Mouse (Mus musculus): Measurements from ENCODE around the gene Ctf1. TPM values are rescaled to one million over a fixed set of nuclear protein-coding genes. Genes with fewer than 3 reads are reported as not detected.
A peak's percentile ranks its signal among the peaks of the same experiment; 100 is the strongest.

Ctf1 gene
- polyA plus RNA-seq, 1 experiment = not detected

DNA sequence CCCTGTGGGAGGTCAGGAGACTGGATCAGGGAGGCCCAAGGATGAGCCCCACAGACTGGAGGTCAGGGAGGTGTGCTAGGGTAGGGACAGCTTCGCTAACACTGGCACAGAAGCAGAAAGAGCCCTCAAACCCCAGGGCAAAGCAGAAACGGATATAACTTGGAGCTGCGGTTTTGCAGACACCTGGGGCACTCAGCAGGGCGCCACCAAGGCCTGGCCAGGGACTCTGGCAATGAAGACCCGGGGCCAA, 4.7 kb upstream of the Ctf1 start:
- TF ChIP-seq GATA1 (IDR thresholded peaks at IDR 0.05; ENCODE audit: borderline replicate concordance, low read length) = no peak
- no peak for TF ChIP-seq FLI1 (IDR thresholded peaks at IDR 0.05; ENCODE audit: low read length)
- peaks cover 35% of the 10 kb centered on the region for H3K4me1 ChIP-seq
- peaks cover 34% of the 10 kb centered on the region for H3K36me3 ChIP-seq (replicated peaks; ENCODE audit: low read length)
- H3K27me3 ChIP-seq (replicated peaks) = peaks cover 16% of the 10 kb centered on the region
- no peaks in the 10 kb centered on the region for H3K9me3 ChIP-seq
- peak overlapping the region; percentile 95 for H3K4me3 ChIP-seq (replicated peaks)

DNA sequence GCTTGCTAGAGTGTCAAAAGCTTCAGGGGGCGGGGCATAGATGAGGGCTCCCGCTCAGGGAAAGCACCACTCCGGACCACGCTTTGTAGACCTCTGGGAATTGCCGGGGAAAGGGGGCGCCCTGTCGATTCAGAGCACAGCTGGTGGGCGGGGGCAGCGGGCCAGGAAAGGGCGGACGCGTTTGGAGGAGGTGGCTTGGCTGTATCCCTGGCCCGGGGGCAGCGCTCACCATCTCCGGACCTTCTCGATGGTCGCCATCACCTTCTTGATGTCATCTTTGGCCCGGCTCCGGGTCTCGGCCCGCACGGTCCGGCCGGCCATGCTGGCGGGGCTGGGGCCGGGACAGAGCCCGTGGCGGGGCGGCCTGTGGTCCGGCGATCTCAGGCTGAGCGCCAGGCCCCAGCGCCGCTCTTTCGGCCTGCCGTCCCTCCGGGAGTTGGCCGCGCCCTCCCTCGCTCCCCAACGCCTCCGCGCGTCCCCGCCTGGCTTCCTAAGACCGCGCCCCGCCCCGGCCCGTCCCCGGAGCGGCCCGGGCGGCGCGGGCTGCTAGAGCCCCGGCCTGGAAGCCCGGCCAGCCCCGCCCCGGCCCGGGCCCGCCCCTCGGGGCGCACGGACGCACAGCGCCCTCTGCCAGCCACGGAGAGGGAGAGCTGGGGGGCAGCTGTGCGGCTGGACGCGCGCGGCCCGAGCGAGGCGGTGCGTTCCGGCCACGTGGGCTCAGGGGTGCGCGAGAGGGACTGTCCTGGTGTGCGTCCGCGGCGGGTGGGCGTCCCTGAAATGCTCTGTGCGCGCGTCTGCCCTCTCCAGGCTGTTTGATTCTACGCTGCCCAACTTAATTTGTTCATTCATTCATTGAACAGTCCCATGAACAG, 4.1 kb upstream of the Ctf1 start, which contains the start of gene Bcl7c:
Bcl7c (minus strand) TSS at position 727 of the 872 bp plus-strand sequence.
- peaks cover 38% of the 10 kb centered on the region for H3K4me1 ChIP-seq
- H3K9me3 ChIP-seq = no peaks in the 10 kb centered on the region
- H3K27me3 ChIP-seq (replicated peaks) = peaks cover 18% of the 10 kb centered on the region
- peak within 1 kb of the TSS; percentile 95 for H3K4me3 ChIP-seq (replicated peaks)
- H3K36me3 ChIP-seq (replicated peaks; ENCODE audit: low read length) = peaks cover 29% of the 10 kb centered on the region
- TF ChIP-seq GATA1 (IDR thresholded peaks at IDR 0.05; ENCODE audit: borderline replicate concordance, low read length) (no peak), FLI1 (IDR thresholded peaks at IDR 0.05; ENCODE audit: low read length) (no peak)

DNA sequence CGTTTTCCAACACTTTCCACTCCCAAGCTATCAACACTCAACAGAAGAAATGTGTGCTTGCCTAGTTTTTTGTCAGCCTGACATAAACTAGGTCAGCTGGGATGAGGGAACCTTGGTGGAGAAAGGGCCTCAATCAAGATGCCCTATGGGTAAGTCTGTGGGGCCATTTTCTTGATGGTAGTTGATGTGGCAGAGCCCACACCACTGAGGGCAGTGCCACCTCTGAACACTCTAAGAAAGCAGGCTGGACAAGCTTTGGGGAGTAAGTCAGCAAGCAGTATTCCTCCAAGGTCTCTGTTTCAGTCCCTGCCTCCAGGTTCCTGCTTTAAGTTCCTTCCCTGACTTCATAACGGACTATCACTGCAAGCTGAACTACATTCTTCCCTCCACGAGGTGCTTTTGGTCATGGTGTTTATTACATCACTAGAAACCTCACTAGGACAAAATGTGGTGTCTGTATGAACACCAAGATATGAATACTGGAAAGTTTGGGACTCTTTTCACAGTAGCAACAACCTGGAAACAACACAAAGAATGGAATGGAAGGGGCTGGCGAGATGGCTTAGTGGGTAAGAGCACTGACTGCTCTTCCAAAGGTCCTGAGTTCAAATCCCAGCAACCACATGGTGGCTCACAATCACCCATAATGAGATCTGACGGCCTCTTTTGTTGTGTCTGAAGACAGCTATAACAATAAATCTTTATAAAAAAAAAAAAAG, 3.1 kb upstream of the Ctf1 start:
- Histone ChIP-seq H3K4me1 (peaks cover 38% of the 10 kb centered on the region), H3K27me3 (replicated peaks) (peaks cover 23% of the 10 kb centered on the region), H3K36me3 (replicated peaks; ENCODE audit: low read length) (peaks cover 20% of the 10 kb centered on the region), H3K4me3 (replicated peaks) (peak overlapping the region; percentile 95), H3K9me3 (no peaks in the 10 kb centered on the region)
- no peak for TF ChIP-seq FLI1 (IDR thresholded peaks at IDR 0.05; ENCODE audit: low read length)
- TF ChIP-seq GATA1 (IDR thresholded peaks at IDR 0.05; ENCODE audit: borderline replicate concordance, low read length) = no peak

DNA sequence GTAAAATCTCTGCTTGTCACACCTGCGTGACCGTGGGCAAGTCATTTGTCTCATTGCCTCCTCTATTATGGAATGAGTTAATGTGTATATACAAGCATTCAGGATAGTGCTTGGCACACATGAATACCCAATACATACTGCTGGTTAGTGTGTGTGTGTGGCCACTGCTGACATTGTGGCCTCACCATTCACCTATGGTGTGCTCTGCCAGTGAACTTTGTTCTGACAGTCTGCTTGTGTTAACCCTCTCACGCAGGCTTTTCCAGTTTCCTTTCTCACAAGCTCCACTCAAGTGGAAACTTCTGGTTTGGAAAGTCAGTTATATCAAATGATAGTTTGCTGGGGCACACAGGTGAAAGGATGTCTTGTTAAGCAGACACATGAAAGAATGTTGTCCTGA, 1.5 kb upstream of the Ctf1 start:
- H3K27me3 ChIP-seq (replicated peaks) = peaks cover 33% of the 10 kb centered on the region
- H3K4me3 ChIP-seq (replicated peaks) = no peak overlapping the region
- H3K4me1 ChIP-seq = peaks cover 35% of the 10 kb centered on the region
- H3K9me3 ChIP-seq = no peaks in the 10 kb centered on the region
- TF ChIP-seq GATA1 (IDR thresholded peaks at IDR 0.05; ENCODE audit: borderline replicate concordance, low read length) (no peak), FLI1 (IDR thresholded peaks at IDR 0.05; ENCODE audit: low read length) (no peak)
- peaks cover 6% of the 10 kb centered on the region for H3K36me3 ChIP-seq (replicated peaks; ENCODE audit: low read length)

DNA sequence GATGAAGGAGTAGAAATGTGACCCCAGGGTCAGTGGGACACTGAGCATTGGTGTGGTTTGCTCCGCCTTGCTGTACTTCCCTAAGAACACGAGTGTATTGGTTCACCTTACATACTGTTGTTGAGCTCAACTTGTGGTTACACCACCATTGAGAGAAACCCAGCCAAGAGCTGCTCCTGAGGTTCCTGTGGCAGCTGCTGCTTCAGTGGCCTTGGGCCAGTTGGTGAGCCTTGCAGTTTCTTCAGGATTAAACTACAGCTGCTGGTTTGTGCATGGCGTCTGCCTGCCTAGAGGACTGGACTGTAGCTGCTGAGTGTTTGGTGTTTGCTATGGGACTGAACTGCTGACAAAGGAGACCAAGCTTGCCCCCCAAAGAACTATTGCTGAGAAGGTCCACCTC, 1.1 kb upstream of the Ctf1 start:
- Histone ChIP-seq H3K4me1 (peaks cover 34% of the 10 kb centered on the region), H3K27me3 (replicated peaks) (peaks cover 35% of the 10 kb centered on the region), H3K9me3 (no peaks in the 10 kb centered on the region), H3K4me3 (replicated peaks) (no peak overlapping the region), H3K36me3 (replicated peaks; ENCODE audit: low read length) (peaks cover 2% of the 10 kb centered on the region)
- TF ChIP-seq FLI1 (IDR thresholded peaks at IDR 0.05; ENCODE audit: low read length) (no peak), GATA1 (IDR thresholded peaks at IDR 0.05; ENCODE audit: borderline replicate concordance, low read length) (no peak)

DNA sequence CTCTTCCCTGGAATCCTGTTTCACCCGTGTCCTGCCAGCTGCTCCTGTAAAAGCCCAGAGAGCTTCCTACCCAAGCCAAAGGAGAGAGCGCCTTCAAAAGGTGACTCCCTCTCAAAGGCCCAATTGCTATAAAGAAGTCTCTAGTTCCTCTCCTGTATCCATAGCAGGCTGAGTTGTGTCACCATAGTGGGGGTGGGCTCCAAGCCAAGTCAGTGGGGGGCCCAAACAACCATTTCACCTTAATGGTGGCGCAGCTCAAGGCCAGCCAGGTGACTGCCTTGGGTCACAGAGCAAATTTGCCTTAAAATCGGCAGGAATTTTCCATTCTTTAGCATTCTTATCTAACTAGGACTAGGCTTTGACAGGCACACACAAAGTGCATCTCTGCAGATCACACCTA, 2.3 kb downstream of the Ctf1 start:
- TF ChIP-seq GATA1 (IDR thresholded peaks at IDR 0.05; ENCODE audit: borderline replicate concordance, low read length) (no peak), FLI1 (IDR thresholded peaks at IDR 0.05; ENCODE audit: low read length) (no peak)
- Histone ChIP-seq H3K36me3 (replicated peaks; ENCODE audit: low read length) (no peaks in the 10 kb centered on the region), H3K9me3 (no peaks in the 10 kb centered on the region), H3K4me3 (replicated peaks) (no peak overlapping the region), H3K4me1 (peaks cover 28% of the 10 kb centered on the region), H3K27me3 (replicated peaks) (peaks cover 53% of the 10 kb centered on the region)

DNA sequence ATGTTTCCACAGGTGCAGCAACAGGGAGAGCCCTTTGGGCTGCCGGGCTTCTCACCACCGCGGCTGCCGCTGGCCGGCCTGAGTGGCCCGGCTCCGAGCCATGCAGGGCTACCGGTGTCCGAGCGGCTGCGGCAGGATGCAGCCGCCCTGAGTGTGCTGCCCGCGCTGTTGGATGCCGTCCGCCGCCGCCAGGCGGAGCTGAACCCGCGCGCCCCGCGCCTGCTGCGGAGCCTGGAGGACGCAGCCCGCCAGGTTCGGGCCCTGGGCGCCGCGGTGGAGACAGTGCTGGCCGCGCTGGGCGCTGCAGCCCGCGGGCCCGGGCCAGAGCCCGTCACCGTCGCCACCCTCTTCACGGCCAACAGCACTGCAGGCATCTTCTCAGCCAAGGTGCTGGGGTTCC, 4.5 kb downstream of the Ctf1 start:
- peaks cover 50% of the 10 kb centered on the region for H3K27me3 ChIP-seq (replicated peaks)
- H3K9me3 ChIP-seq = no peaks in the 10 kb centered on the region
- H3K4me1 ChIP-seq = peaks cover 24% of the 10 kb centered on the region
- peak overlapping the region; percentile 74 for H3K4me3 ChIP-seq (replicated peaks)
- H3K36me3 ChIP-seq (replicated peaks; ENCODE audit: low read length) = no peaks in the 10 kb centered on the region
- TF ChIP-seq FLI1 (IDR thresholded peaks at IDR 0.05; ENCODE audit: low read length) = no peak
- TF ChIP-seq GATA1 (IDR thresholded peaks at IDR 0.05; ENCODE audit: borderline replicate concordance, low read length) = no peak

DNA sequence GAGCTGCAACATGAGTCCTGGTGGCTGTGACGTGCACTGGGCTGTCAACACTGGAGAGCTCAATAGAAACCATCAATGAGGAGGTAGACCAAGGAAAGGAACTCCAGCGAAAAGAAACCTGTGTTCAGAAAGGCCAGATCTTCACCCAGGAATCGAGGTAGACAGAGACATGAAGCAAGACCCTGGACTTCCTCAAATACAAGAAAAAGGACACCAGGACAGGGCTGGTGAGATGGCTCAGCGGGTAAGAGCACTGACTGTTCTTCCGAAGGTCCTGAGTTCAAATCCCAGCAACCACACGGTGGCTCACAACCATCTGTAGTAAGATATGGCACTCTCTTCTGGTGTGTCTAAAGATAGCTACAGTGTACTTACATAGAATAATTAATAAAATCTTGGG, 5.8 kb downstream of the Ctf1 start:
- H3K4me3 ChIP-seq (replicated peaks) = no peak overlapping the region
- no peaks in the 10 kb centered on the region for H3K36me3 ChIP-seq (replicated peaks; ENCODE audit: low read length)
- TF ChIP-seq GATA1 (IDR thresholded peaks at IDR 0.05; ENCODE audit: borderline replicate concordance, low read length) (no peak), FLI1 (IDR thresholded peaks at IDR 0.05; ENCODE audit: low read length) (no peak)
- peaks cover 11% of the 10 kb centered on the region for H3K4me1 ChIP-seq
- no peaks in the 10 kb centered on the region for H3K9me3 ChIP-seq
- H3K27me3 ChIP-seq (replicated peaks) = peaks cover 45% of the 10 kb centered on the region

DNA sequence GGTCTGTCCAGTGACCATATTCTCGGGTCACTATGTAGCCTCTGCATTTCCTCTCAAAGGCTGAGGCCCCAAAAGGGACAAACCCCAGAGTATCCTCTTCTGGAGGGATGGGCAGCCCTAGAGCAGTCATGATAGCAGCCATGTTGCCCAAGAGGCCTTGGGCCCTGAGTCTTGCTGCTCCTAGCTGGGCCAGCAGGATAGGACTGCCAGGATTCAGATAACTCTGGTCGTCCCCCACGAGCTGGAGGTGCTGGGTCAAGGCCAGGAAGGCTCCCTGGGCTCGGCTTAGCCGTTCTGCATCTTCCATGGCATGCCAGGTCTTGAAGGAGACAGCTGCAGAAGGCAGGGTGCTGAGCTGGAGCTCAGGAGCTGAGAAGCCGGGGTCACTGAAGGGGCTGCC, 6.7 kb downstream of the Ctf1 start:
- H3K4me1 ChIP-seq = peaks cover 11% of the 10 kb centered on the region
- TF ChIP-seq GATA1 (IDR thresholded peaks at IDR 0.05; ENCODE audit: borderline replicate concordance, low read length) = no peak
- no peak for TF ChIP-seq FLI1 (IDR thresholded peaks at IDR 0.05; ENCODE audit: low read length)
- H3K27me3 ChIP-seq (replicated peaks) = peaks cover 43% of the 10 kb centered on the region
- no peaks in the 10 kb centered on the region for H3K36me3 ChIP-seq (replicated peaks; ENCODE audit: low read length)
- no peaks in the 10 kb centered on the region for H3K9me3 ChIP-seq
- H3K4me3 ChIP-seq (replicated peaks) = no peak overlapping the region

DNA sequence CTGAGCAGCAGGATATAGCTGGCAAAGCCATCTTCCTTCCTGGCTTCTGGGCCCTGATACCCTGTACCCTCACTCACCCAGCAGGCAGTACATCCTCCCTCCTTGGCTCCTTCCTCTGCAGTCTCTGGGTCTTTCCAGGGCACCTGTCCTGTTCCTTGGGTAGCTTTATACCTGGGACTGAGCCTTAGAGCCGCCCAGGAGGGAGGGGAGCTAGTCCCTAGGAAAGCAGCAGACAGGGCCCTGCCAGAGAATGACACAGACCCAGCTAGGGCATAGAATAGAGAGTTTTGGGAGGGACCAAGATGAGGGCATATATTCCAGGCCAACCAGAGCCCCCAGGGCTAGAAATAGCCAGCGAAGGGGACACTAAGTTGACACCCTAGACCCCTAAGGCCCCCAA, 13.0 kb downstream of the Ctf1 start:
- no peak overlapping the region for H3K4me3 ChIP-seq (replicated peaks)
- H3K9me3 ChIP-seq = no peaks in the 10 kb centered on the region
- H3K4me1 ChIP-seq = peaks cover 8% of the 10 kb centered on the region; the same call in 1 of the 2 replicates
- no peaks in the 10 kb centered on the region for H3K36me3 ChIP-seq (replicated peaks; ENCODE audit: low read length)
- TF ChIP-seq FLI1 (IDR thresholded peaks at IDR 0.05; ENCODE audit: low read length) (no peak), GATA1 (IDR thresholded peaks at IDR 0.05; ENCODE audit: borderline replicate concordance, low read length) (no peak)
- peaks cover 49% of the 10 kb centered on the region for H3K27me3 ChIP-seq (replicated peaks)

All from megakaryocyte, embryonic 14.5 days (primary cell).